Mouse (Mus musculus): ENCODE measurements around the gene Olfr1093.

Gene Olfr1093

DNA sequence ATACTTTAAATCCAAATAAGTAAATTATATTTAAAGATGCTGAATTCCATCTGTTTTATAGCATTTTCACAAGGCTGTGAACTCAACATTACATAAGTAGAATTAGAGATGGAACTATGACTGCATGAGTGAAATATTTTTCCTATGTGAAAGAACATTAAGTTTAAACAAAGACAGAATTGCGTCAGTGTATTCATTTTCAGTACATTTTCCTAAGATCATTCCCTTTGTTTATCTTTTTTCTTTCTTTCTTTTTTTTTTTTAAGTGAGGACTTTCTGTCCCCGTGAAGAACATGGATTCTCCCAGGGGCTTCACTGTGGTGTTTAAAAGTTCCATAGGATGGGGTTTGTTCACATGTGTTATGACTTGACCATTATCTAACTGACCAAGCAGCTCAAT, at the start of gene Olfr1093:
Gene Olfr1093 (plus strand): TSS at position 301 of the 400 bp plus-strand sequence.
- no peak for DNase-seq (ENCODE audit: low read depth, low spot score)

DNA sequence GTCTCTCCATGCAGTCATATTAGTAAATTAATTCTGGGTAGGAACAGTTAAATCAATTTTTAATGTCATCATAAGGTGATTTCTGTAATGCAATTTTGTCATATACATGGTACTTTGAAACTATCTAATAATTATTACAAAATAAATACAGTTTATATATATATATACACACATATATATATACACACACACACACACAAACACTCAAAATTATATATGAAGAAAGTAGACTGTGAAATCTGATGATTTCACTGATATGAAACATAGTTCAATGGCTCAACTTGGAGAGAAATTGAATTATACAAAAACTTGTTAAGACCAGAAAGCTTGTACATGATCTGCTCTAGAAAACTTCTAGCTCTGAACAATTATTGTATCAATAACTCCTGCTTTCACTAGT, 48.7 kb upstream of the Olfr1093 start, which contains the start of gene Olfr1089:
Gene Olfr1089 (minus strand): TSS at position 101 of the 400 bp plus-strand sequence.
- no peak for DNase-seq (ENCODE audit: low read depth, low spot score)

- no peak for DNase-seq (ENCODE audit: low read depth, low spot score)
Measured at GRCm38 (mm10) chr2:86758893-86759292, 23.4 kb upstream of the Olfr1093 start, which contains the start of gene Olfr1090. TSS of gene Olfr1090 (minus strand) at chr2:86758993.

GRCm38 (mm10) chr2:86761050-86761449, 21.2 kb upstream of the Olfr1093 start:
- no peak for DNase-seq (ENCODE audit: low read depth, low spot score)

DNA sequence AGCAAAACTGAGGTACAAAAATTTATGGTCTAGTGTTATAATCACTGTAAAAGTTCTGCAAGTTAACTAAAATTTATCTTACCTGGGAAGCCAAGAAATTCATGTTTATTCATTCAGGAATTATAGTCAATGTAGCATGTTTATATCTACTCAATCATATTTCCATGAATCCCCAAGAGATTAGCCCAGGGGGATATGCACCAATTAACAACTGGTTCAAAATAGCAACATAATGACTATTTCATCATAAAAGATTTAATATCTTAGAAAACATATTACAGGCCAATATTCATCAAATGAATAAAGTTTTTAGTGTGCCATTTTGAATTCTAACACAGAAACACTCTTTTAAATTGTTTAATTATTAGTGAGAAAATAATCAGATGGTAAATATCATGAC, 27.6 kb downstream of the Olfr1093 start, which contains the start of gene Olfr141:
Gene Olfr141 (minus strand): TSS at position 101 of the 400 bp plus-strand sequence.
- no peak for DNase-seq (ENCODE audit: low read depth, low spot score)

DNA sequence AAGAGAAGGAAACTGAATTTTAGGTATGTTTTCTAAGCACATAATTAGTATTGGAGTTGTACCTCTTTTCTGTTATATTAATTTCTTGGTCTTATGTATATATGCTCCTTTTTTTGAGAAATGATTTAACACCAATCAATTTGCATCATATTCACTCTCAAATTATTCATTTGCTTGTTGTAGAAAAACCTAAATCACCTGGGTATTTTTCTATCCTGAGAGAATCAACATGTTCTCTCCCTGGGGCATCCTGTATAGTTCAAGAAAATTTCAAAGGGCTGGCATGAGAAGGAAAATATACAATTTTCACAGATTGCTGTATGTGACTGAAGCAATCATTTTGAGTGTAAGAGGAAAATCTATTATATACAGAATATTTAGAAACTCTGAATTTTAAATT, 42.1 kb downstream of the Olfr1093 start, which contains the start of gene Olfr1094:
Gene Olfr1094 (plus strand): TSS at position 301 of the 400 bp plus-strand sequence.
- DNase-seq (ENCODE audit: low read depth, low spot score) = no peak

Data from c-Kit-negative CD71-positive TER-119-positive erythroid progenitor cells, embryonic 14.5 days (primary cell).